Mouse (Mus musculus) 3T3-L1 (cell line): ENCODE results near the gene Gdap1l1.
"Not testable (repeated sequence)": the region's sequence is repeated elsewhere in the genome, so short reads cannot be mapped to it uniquely, and the experiment has no call there.

Source experiments
- DNase-seq: peaks from one replicate; pipeline ENCODE4 v3.0.0-alpha.2; 2015; ENCODE audit warnings: low read depth, low spot score

Gdap1l1 gene

GRCm38 (mm10) chr2:163422895-163423660 lies 15.2 kb upstream of the Gdap1l1 start:
- DNase-seq = no peak

- no peak for DNase-seq
Measured at GRCm38 (mm10) chr2:163424597-163424996, 13.7 kb upstream of the Gdap1l1 start, which contains the start of gene Oser1. Oser1 (minus strand) TSS chr2:163424697.

DNA sequence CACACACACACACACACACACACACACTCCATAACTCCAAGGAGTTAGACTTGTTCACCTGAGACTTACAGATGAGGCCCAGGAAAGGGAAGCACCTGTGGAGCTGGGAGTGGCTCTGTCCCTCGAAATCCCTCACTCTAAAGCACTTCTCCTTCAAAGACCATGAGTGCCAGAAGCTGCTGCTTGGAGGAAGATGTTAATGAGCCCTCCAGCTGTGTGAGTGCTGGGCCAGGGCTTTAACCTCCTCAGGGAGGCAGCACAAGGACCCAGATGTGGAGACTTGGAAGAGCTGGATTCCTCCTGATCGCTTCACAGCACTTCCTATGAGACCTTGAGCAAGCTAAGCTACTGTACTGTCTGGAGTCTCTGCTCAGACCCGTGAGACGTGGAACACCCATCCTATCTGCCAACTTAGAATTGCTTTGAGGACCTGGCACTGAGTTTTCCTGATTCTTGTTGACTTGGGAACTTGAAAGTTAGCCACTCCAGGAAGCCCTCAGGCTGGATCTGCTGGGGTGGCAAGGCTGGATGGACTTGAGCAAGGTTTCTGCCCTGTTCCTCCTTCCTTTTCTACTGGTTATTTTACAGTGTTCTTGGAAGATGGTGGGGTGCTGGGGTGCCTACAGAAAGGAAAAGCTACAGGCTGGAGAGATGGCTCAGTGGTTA lies 9.8 kb upstream of the Gdap1l1 start:
- no peak for DNase-seq

DNA sequence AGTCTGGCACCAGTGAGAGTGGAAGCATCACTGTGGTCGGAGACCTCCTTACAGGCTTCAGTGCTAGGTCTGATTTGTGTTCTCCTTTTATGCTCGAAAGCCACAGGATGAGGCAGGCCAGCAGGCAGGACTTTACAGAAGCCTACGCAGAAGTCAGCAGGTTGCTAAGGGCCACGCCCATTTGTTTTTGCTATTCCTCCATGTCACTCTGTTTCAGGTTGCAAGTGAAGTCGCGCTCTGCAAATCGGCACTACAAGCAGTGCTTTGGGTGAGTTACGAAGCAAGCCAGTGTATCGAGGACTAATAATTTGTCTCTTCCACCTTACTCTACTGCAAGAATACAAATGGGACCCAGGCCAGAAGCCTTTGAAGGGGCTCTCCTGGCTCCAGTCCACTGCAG lies 7.0 kb upstream of the Gdap1l1 start:
- no peak for DNase-seq

GRCm38 (mm10) chr2:163433971-163434370 lies 4.3 kb upstream of the Gdap1l1 start:
- DNase-seq = no peak

- DNase-seq = no peak
Measured at GRCm38 (mm10) chr2:163437800-163438199, 476 bp upstream of the Gdap1l1 start.

- DNase-seq = peak; percentile 51
Measured at GRCm38 (mm10) chr2:163438619-163439451, 559 bp downstream of the Gdap1l1 start.

DNA sequence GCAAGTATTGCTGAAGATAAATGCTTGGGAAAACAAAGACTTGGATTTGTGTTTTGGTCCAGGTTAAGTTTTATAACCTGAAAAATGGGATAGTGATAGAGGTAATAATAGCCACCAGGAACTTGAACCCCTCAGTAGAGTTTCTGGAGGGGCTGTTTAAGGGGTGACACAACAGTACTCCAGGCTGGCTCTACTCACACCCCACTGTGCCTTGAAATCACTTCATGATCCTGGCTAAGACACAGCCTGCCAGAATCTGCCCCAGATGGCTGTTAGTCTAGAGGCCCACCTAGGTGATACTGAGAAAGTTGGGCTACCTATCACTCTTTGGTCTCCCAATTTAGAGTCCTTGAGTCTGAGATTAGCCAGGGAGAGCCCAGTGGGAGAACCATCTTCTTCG lies 1.2 kb downstream of the Gdap1l1 start:
- DNase-seq = no peak

- DNase-seq = no peak
Measured at GRCm38 (mm10) chr2:163443543-163443942, 5.3 kb downstream of the Gdap1l1 start.

DNA sequence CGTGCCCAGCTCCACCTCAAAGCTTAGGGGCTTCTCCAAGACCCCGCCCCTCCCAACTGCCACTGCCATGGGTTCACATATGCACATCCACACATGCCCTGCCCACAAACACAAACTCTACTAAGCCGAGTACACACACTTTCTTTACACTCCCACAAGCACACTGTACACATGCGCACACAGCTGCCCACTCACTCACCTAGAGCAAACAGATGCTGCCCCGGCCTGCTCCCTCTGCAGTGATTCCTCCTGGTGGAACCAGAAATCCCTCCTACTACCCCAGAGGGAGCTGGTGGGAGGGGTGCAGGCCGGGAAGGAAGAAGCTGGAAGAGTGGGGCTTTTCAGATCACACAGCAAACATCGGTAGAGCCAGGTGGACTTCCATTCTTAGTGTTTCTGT lies 5.7 kb downstream of the Gdap1l1 start:
- DNase-seq = no peak

GRCm38 (mm10) chr2:163447375-163447774 lies 9.1 kb downstream of the Gdap1l1 start:
- no peak for DNase-seq

GRCm38 (mm10) chr2:163449276-163449675 lies 11.0 kb downstream of the Gdap1l1 start:
- no peak for DNase-seq

DNA sequence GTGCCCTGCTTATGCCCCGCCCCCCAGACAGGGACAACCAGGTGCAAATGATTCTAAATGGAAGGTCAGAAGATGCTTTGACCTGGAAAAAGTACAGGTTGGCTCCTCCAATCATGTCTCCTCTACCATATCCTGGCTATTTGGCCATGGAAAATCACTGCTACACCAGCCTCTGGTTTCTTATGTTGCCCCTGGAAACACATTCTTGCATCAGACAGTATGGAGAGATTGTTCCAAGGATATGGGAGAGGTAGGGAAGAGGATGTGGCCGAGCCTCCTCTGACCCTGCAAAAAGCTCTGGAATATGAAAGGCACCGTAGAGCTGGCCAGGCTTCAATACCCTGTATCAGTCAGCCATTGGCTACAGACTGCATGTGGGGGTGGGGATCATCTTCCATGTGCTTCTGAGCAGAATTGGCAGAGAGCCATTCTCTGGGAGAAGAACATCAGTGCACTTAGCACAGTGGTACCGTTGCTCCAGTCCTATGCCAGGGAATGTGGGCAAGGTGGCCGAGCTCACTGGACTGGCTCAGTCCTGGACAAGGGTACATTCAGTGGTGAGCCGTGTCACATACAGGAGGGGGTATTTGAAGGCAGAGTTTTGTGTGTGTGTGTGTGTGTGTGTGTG lies 12.5 kb downstream of the Gdap1l1 start:
- peak; percentile 65 for DNase-seq

DNA sequence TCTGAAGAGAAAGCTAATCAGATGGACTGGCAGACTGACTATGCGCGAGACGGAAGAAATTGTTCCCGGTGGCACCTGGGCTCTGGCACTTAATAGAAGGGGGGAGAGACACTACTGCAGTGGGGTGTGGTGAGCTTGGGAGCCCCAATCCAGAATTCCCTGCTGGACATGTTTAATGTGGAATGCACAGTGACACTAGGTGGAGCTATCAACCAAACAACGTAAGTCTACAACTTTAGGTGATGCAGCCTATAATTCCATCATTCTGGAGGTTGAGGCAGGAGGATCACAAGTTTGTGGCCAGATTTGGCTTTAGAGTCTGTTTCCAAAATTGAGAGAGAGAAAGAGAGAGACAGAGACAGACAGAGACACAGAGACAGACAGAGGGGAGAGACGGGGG lies 14.5 kb downstream of the Gdap1l1 start:
- DNase-seq = peak; percentile 52

DNA sequence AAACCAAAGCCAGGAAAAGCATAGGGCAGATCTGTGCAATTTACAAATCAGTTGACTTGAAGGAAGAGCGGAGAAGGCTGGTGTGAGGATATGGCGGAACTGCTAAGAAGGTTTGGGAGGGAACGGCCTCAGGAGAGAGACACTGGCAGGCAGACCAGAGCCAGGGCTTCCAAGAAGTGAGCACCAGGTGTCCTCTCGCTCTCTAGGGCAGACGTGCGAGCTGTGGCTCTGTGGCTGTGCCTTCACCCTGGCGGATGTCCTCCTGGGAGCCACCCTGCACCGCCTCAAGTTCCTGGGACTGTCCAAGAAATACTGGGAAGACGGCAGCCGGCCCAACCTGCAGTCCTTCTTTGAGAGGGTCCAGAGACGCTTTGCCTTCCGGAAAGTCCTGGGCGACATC lies 15.1 kb downstream of the Gdap1l1 start:
- DNase-seq = no peak

DNA sequence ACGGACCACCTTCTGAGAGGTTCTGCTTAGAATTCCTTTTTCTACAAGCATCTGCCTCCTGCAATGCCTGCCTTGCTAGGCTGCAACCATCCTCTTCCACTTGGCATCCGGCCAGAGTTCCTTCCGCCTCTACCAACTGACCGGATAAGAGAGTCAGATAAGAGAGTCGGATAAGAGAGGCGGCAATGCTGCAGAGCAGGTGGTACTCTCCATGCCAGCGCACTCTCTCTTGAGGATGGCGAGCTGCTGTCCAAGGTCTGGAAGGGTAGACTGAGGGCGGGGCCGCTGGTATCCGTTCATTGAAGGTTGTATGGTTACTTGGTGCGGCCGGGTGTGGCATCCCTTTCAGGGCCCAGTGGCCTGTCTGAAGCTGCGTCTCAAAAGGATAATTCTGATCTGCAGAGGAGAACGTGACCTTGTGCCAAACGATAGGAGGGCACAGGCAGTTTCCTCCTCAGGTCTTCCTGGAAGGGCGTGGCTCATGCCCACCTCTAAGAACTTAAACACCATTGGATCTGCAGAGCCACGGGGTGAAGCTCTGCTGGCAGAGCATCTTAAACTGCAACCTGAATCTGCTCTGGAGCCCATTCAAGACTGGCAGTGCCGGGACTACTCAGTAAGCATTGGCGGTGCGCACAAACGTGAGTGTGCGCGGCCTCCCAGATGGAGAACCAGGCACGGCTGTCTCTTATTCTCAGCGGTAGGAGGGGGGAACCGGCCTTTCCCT lies 20.4 kb downstream of the Gdap1l1 start:
- DNase-seq = no peak

GRCm38 (mm10) chr2:163459380-163459779 lies 21.1 kb downstream of the Gdap1l1 start:
- no peak for DNase-seq

GRCm38 (mm10) chr2:163460622-163461021 lies 22.3 kb downstream of the Gdap1l1 start:
- DNase-seq = no peak

DNA sequence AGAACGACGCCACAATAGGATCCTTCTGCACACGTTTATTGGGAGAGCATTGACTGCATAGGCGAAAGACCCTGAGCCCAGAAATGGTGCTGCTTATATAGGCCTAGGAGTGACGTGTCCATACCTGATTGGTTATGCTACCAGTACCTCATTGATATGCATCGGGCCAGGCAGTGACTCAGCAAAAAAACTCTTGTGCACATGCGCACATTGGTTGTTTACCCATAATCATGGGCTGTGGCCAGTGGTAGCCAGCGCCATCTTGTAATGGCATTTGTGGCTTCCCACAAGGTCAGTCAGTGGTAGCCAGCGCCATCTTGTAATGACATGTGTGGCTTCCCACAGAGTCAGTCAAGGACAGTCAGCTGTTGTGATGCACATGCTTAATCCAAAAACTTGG lies 23.0 kb downstream of the Gdap1l1 start:
- DNase-seq = not testable (repeated sequence)

- no peak for DNase-seq
Measured at GRCm38 (mm10) chr2:163462386-163462785, 24.1 kb downstream of the Gdap1l1 start.

- no peak for DNase-seq
Measured at GRCm38 (mm10) chr2:163462801-163463200, 24.5 kb downstream of the Gdap1l1 start.
